Mouse (Mus musculus): ENCODE measurements around the gene Lrrc8b.

DNA sequence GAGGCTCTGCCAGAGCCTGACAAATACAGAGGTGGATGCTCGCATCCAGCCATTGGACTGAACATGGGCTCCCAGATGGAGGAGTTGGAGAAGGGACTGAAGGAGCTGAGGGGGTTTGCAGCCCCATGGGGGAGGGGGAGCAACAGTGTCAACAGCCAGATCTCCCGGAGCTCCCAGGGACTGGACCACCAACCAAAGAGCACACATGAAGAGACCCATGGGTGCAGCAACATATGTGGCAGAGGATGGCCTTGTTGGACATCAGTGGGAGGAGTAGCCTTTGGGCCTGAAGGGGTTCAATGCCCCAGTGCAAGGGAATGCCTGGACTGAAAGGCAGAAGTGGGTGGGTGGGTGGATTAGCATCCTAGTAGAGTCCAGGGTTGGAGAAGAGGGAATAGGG lies 25.2 kb upstream of the Lrrc8b start:
- TF ChIP-seq CTCF (IDR thresholded peaks at IDR 0.05; ENCODE audit: borderline replicate concordance, insufficient read depth, low read depth, low read length) (no peak), POLR2A (IDR thresholded peaks at IDR 0.05; ENCODE audit: borderline replicate concordance, insufficient read depth, low read length) (no peak)
